In genomic region chr3:127404371-127404770, GRCm38 (mm10) we compare ENCODE assay signal across 15 mouse cellular contexts.
DNase-seq lines count a peak whose midpoint lies in the region; ATAC-seq lines count a peak whose summit lies in the region.
"Had no signal": no experiment of that assay in that cellular context is flagged by ENCODE, and none has a peak within 500 bp of the region (broad histone marks: within the 10 kb centered on the region; RNA-seq: fewer than 3 reads in every experiment).

No protein-coding gene starts in this region.

- WGBS in heart, embryonic 15.5 days: 54% methylated on average over 3 of the region's 3 CpGs
- whole genome bisulfite sequencing in neural tube, embryonic 13.5 days: 29% methylated on average over 3 of the region's 3 CpGs
- WGBS in midbrain, embryonic 13.5 days: 24% methylated on average over 3 of the region's 3 CpGs

- no peaks in the 10 kb centered on the region for H3K36me3 ChIP-seq in heart, embryonic 15.5 days
- peaks cover under 1% of the 10 kb centered on the region; the same call in 1 of the 2 replicates for H3K36me3 ChIP-seq in neural tube, embryonic 13.5 days
- no peaks in the 10 kb centered on the region; the same call in 1 of the 2 replicates for H3K36me3 ChIP-seq in midbrain, embryonic 13.5 days
- H3K36me3 ChIP-seq: intestine, embryonic 15.5 days; stomach, embryonic 15.5 days had no signal

- no peak overlapping the region for H3K4me2 ChIP-seq in heart, embryonic 15.5 days
- peak overlapping the region; percentile 4; the same call in 1 of the 2 replicates for H3K4me2 ChIP-seq in neural tube, embryonic 13.5 days
- H3K4me2 ChIP-seq in midbrain, embryonic 13.5 days (replicated peaks): no peak overlapping the region
- H3K4me2 ChIP-seq: embryonic facial prominence, embryonic 13.5 days; intestine, embryonic 15.5 days; stomach, embryonic 15.5 days had no signal

- H3K9me3 ChIP-seq in heart, embryonic 15.5 days (replicated peaks): no peaks in the 10 kb centered on the region
- H3K9me3 ChIP-seq in neural tube, embryonic 13.5 days: no peaks in the 10 kb centered on the region
- no peaks in the 10 kb centered on the region for H3K9me3 ChIP-seq in midbrain, embryonic 13.5 days
- H3K9me3 ChIP-seq: embryonic facial prominence, embryonic 13.5 days; intestine, embryonic 15.5 days; stomach, embryonic 15.5 days had no signal

- H3K27me3 ChIP-seq in heart, embryonic 15.5 days: no peaks in the 10 kb centered on the region
- H3K27me3 ChIP-seq in neural tube, embryonic 13.5 days: no peaks in the 10 kb centered on the region
- H3K27me3 ChIP-seq in midbrain, embryonic 13.5 days: no peaks in the 10 kb centered on the region
- H3K27me3 ChIP-seq: embryonic facial prominence, embryonic 13.5 days; intestine, embryonic 15.5 days; stomach, embryonic 15.5 days had no signal

- H3K27ac ChIP-seq in heart, embryonic 15.5 days: peak overlapping the region; percentile 45; the same call in 1 of the 2 replicates
- H3K27ac ChIP-seq in neural tube, embryonic 13.5 days (replicated peaks): peak overlapping the region; percentile 59
- H3K27ac ChIP-seq in midbrain, embryonic 13.5 days: 0 out of 2 replicates have a peak overlapping the region, but pooled peaks have one; percentile 39
- H3K27ac ChIP-seq: embryonic facial prominence, embryonic 13.5 days; intestine, embryonic 15.5 days; liver, embryonic 14.5 days; stomach, embryonic 15.5 days had no signal

- no peak overlapping the region for H3K4me3 ChIP-seq in heart, embryonic 15.5 days
- no peak overlapping the region for H3K4me3 ChIP-seq in neural tube, embryonic 13.5 days
- H3K4me3 ChIP-seq in midbrain, embryonic 13.5 days (replicated peaks): no peak overlapping the region
- H3K4me3 ChIP-seq: embryonic facial prominence, embryonic 13.5 days; intestine, embryonic 15.5 days; stomach, embryonic 15.5 days had no signal

- no peak for DNase-seq in heart, adult 8-10 months (ENCODE audit: low spot score)
- DNase-seq in neural tube, embryonic 10.5 days (ENCODE audit: extremely low spot score, low spot score): no peak
- no peak for DNase-seq in kidney, adult 8-10 months
- no peak for DNase-seq in right cerebral cortex, postnatal 4 days
- DNase-seq: adrenal gland, postnatal 10 days; kidney, postnatal 14 days; lung, postnatal 14 days; thymus, postnatal 36 days had no signal

- no peak for ATAC-seq in heart, embryonic 15.5 days (replicated peaks; ENCODE audit: insufficient number of reproducible peaks, insufficient read depth, low FRiP score, low read depth)
- ATAC-seq in neural tube, embryonic 13.5 days (ENCODE audit: low read depth): no peak
- no peak for ATAC-seq in midbrain, embryonic 13.5 days
- ATAC-seq: intestine, embryonic 15.5 days had no signal

- H3K4me1 ChIP-seq in heart, embryonic 15.5 days (replicated peaks): peaks cover 14% of the 10 kb centered on the region
- H3K4me1 ChIP-seq in neural tube, embryonic 13.5 days (replicated peaks): peaks cover 53% of the 10 kb centered on the region
- H3K4me1 ChIP-seq in midbrain, embryonic 13.5 days (replicated peaks): peaks cover 35% of the 10 kb centered on the region

- H3K9ac ChIP-seq in heart, embryonic 15.5 days: no peak overlapping the region
- no peak overlapping the region for H3K9ac ChIP-seq in neural tube, embryonic 13.5 days
- H3K9ac ChIP-seq in midbrain, embryonic 13.5 days (replicated peaks): no peak overlapping the region
- H3K9ac ChIP-seq: embryonic facial prominence, embryonic 13.5 days; intestine, embryonic 15.5 days; liver, embryonic 14.5 days; stomach, embryonic 15.5 days had no signal
